Comparison of ENCODE assay signal across 19 mouse cellular contexts in genomic region chr16:22236814-22237213, GRCm38 (mm10). TPM values are rescaled to one million over a fixed set of nuclear protein-coding genes. Genes with fewer than 3 reads are reported as not detected.
DNase-seq lines count a peak whose midpoint lies in the region; ATAC-seq and TF ChIP-seq lines count a peak whose summit lies in the region.
"Had no signal": no experiment of that assay in that cellular context is flagged by ENCODE, and none has a peak within 500 bp of the region (broad histone marks: within the 10 kb centered on the region; RNA-seq: fewer than 3 reads in every experiment).

No protein-coding gene starts in this region.

- H3K9ac ChIP-seq in forebrain, postnatal 0 days, result no peak overlapping the region
- H3K9ac ChIP-seq in forebrain, embryonic 14.5 days (ENCODE audit: low read length), result no peak overlapping the region
- H3K9ac ChIP-seq in liver, adult 2 months (ENCODE audit: low read depth, low read length), result no peak overlapping the region
- no peak overlapping the region for H3K9ac ChIP-seq in liver, embryonic 11.5 days (ENCODE audit: low read depth, low read length)
- H3K9ac ChIP-seq: intestine, embryonic 15.5 days; neural tube, embryonic 13.5 days had no signal

- no peak overlapping the region for H3K27ac ChIP-seq in forebrain, postnatal 0 days (ENCODE audit: low read depth, low read length)
- H3K27ac ChIP-seq in forebrain, embryonic 14.5 days (ENCODE audit: low read depth, low read length), result no peak overlapping the region
- H3K27ac ChIP-seq in liver, adult 2 months (replicated peaks; ENCODE audit: insufficient read depth, low read depth, low read length), result no peak overlapping the region
- no peak overlapping the region for H3K27ac ChIP-seq in liver, embryonic 11.5 days (ENCODE audit: low read depth, low read length)
- no peak overlapping the region for H3K27ac ChIP-seq in cerebellum, adult 2 months (ENCODE audit: insufficient read depth, low read length)
- H3K27ac ChIP-seq: hindbrain, embryonic 10.5 days; intestine, embryonic 15.5 days; limb, embryonic 10.5 days; neural tube, embryonic 13.5 days had no signal

- no peaks in the 10 kb centered on the region for H3K9me3 ChIP-seq in forebrain, postnatal 0 days (ENCODE audit: low read length)
- no peaks in the 10 kb centered on the region for H3K9me3 ChIP-seq in forebrain, embryonic 14.5 days (replicated peaks; ENCODE audit: control insufficient read depth, low read length)
- H3K9me3 ChIP-seq in liver, embryonic 11.5 days (ENCODE audit: control insufficient read depth, low read length), result no peaks in the 10 kb centered on the region
- H3K9me3 ChIP-seq: hindbrain, embryonic 10.5 days; intestine, embryonic 15.5 days; limb, embryonic 10.5 days; neural tube, embryonic 13.5 days had no signal

- no peaks in the 10 kb centered on the region for H3K27me3 ChIP-seq in forebrain, postnatal 0 days (ENCODE audit: insufficient read depth, low read length)
- H3K27me3 ChIP-seq in forebrain, embryonic 14.5 days (replicated peaks; ENCODE audit: control insufficient read depth, insufficient read depth, low read length), result no peaks in the 10 kb centered on the region
- no peaks in the 10 kb centered on the region for H3K27me3 ChIP-seq in liver, adult 2 months (ENCODE audit: control insufficient read depth, insufficient read depth, low read length)
- no peaks in the 10 kb centered on the region for H3K27me3 ChIP-seq in liver, embryonic 11.5 days (replicated peaks; ENCODE audit: control insufficient read depth, insufficient read depth, low read length)
- no peaks in the 10 kb centered on the region for H3K27me3 ChIP-seq in cerebellum, adult 2 months (ENCODE audit: control insufficient read depth, insufficient read depth, low read length)
- H3K27me3 ChIP-seq: intestine, embryonic 15.5 days; neural tube, embryonic 13.5 days had no signal

- H3K4me1 ChIP-seq in forebrain, postnatal 0 days (ENCODE audit: insufficient read depth), result no peaks in the 10 kb centered on the region
- H3K4me1 ChIP-seq in forebrain, embryonic 14.5 days (ENCODE audit: control insufficient read depth, insufficient read depth, low read length), result no peaks in the 10 kb centered on the region
- no peaks in the 10 kb centered on the region for H3K4me1 ChIP-seq in liver, adult 2 months (ENCODE audit: control insufficient read depth, insufficient read depth, low read length)
- no peaks in the 10 kb centered on the region for H3K4me1 ChIP-seq in liver, embryonic 11.5 days (replicated peaks; ENCODE audit: control insufficient read depth, insufficient read depth, low read length)
- H3K4me1 ChIP-seq in cerebellum, adult 2 months (ENCODE audit: control insufficient read depth, insufficient read depth, low read length), result no peaks in the 10 kb centered on the region
- H3K4me1 ChIP-seq: intestine, embryonic 15.5 days; limb, embryonic 10.5 days had no signal

- H3K4me2 ChIP-seq in forebrain, postnatal 0 days (ENCODE audit: low read depth), result no peak overlapping the region
- H3K4me2 ChIP-seq in forebrain, embryonic 14.5 days (ENCODE audit: low read length), result no peak overlapping the region
- H3K4me2 ChIP-seq in liver, embryonic 11.5 days, result no peak overlapping the region
- H3K4me2 ChIP-seq: intestine, embryonic 15.5 days; neural tube, embryonic 13.5 days had no signal

- H3K4me3 ChIP-seq in forebrain, postnatal 0 days (ENCODE audit: low read depth, low read length), result no peak overlapping the region
- H3K4me3 ChIP-seq in forebrain, embryonic 14.5 days (ENCODE audit: low read depth, low read length), result no peak overlapping the region
- no peak overlapping the region for H3K4me3 ChIP-seq in liver, adult 2 months (ENCODE audit: insufficient read depth, low read depth, low read length)
- no peak overlapping the region for H3K4me3 ChIP-seq in liver, embryonic 11.5 days (ENCODE audit: low read depth, low read length)
- no peak overlapping the region for H3K4me3 ChIP-seq in cerebellum, adult 2 months (replicated peaks; ENCODE audit: insufficient read depth, low read depth, low read length)
- H3K4me3 ChIP-seq: hindbrain, embryonic 10.5 days; intestine, embryonic 15.5 days; limb, embryonic 10.5 days; neural tube, embryonic 13.5 days had no signal

- no peak for ATAC-seq in forebrain, postnatal 0 days
- ATAC-seq in forebrain, embryonic 14.5 days, result no peak
- no peak for ATAC-seq in liver, embryonic 11.5 days (replicated peaks; ENCODE audit: low FRiP score)
- no peak for ATAC-seq in megakaryocyte progenitor cell, adult 5-6 weeks (replicated peaks; ENCODE audit: poor library complexity)
- ATAC-seq: intestine, embryonic 15.5 days; midbrain, embryonic 16.5 days had no signal

- no peak for TF ChIP-seq POLR2A in liver, adult 2 months (IDR thresholded peaks at IDR 0.05; ENCODE audit: extremely low read depth, insufficient read depth, low read length)
- TF ChIP-seq POLR2A in cerebellum, adult 2 months (IDR thresholded peaks at IDR 0.05; ENCODE audit: borderline replicate concordance, insufficient read depth, low read length), result no peak

- DNase-seq in forebrain, postnatal 0 days, result no peak
- DNase-seq in forebrain, embryonic 14.5 days (ENCODE audit: low spot score), result no peak
- DNase-seq in liver, adult 2 months (ENCODE audit: extremely low read depth, low read depth, low spot score), result no peak
- no peak for DNase-seq in liver, embryonic 11.5 days (ENCODE audit: low spot score)
- DNase-seq in thymus, postnatal 4 days, result peak; percentile 26
- DNase-seq in thymus, postnatal 10 days (ENCODE audit: low spot score in 2 of 2), result no peak
- DNase-seq in cerebellum, adult 2 months, result no peak
- DNase-seq: adrenal gland, postnatal 25 days; cerebellum, postnatal 36 days; kidney, postnatal 36 days; lung, adult 18-20 months; right cerebral cortex, postnatal 25 days; thymus, postnatal 14 days had no signal

- 94% methylated on average over 16 of the region's 16 CpGs for WGBS in forebrain, postnatal 0 days
- 93% methylated on average over 16 of the region's 16 CpGs for WGBS in forebrain, embryonic 14.5 days
- 93% methylated on average over 16 of the region's 16 CpGs for WGBS in liver, adult 2 months
- WGBS in liver, embryonic 11.5 days, result 88% methylated on average over 16 of the region's 16 CpGs
- 92% methylated on average over 16 of the region's 16 CpGs for WGBS in cerebellum, adult 2 months

- no peaks in the 10 kb centered on the region for H3K79me2 ChIP-seq in liver, adult 2 months (ENCODE audit: control insufficient read depth, insufficient read depth, low read length)

- peaks cover 10% of the 10 kb centered on the region for H3K36me3 ChIP-seq in forebrain, postnatal 0 days (ENCODE audit: insufficient read depth)
- peaks cover 18% of the 10 kb centered on the region for H3K36me3 ChIP-seq in forebrain, embryonic 14.5 days (ENCODE audit: control insufficient read depth, insufficient read depth, low read length)
- no peaks in the 10 kb centered on the region for H3K36me3 ChIP-seq in liver, adult 2 months (ENCODE audit: control insufficient read depth, insufficient read depth, low read length)
- H3K36me3 ChIP-seq in liver, embryonic 11.5 days (ENCODE audit: control insufficient read depth, insufficient read depth, low read length), result peaks cover 9% of the 10 kb centered on the region

- TF ChIP-seq CTCF in forebrain, postnatal 0 days (IDR thresholded peaks at IDR 0.05; ENCODE audit: low read depth), result peak; percentile 22; the same call in 1 of the 2 replicates
- TF ChIP-seq CTCF in liver, adult 2 months (IDR thresholded peaks at IDR 0.05; ENCODE audit: low read depth, low read length), result peak; percentile 32; the same call in 1 of the 2 replicates
- no peak for TF ChIP-seq CTCF in cerebellum, adult 2 months (IDR thresholded peaks at IDR 0.05; ENCODE audit: borderline replicate concordance, insufficient read depth, low read depth, low read length)

RNA-seq across cellular contexts. Expression of gene Tra2b, which starts 29.0 kb away (rescaled TPM):
- total RNA-seq in forebrain, postnatal 0 days (2014; rRNA removed), result 185 and 216 TPM in 2 replicates
- polyA plus RNA-seq in forebrain, postnatal 0 days (2015; fragmentation: Nextera tagmentation; extraction: Ambion mirVana), result 248 and 267 TPM in 2 replicates
- 323 and 365 TPM in 2 replicates for polyA plus RNA-seq in forebrain, embryonic 14.5 days (2014; fragmentation: Nextera tagmentation; extraction: Ambion mirVana)
- total RNA-seq in liver, adult 2 months (2014; rRNA removed), result 49.4 and 53.4 TPM in 2 replicates
- 9.4 and 12.8 TPM in 2 replicates for polyA plus RNA-seq in liver, adult 2 months (2012; rRNA removed)
- polyA plus RNA-seq in liver, embryonic 11.5 days (2014; fragmentation: Nextera tagmentation; extraction: Ambion mirVana), result 331 and 367 TPM in 2 replicates
- 354 and 364 TPM in 2 replicates for total RNA-seq in megakaryocyte progenitor cell, adult 5-6 weeks (2015)
- 493 and 597 TPM in 2 replicates for total RNA-seq in megakaryocyte progenitor cell, adult 5-6 weeks (2017)
- polyA plus RNA-seq in cerebellum, adult 2 months (2012; rRNA removed), result 79.5 and 84.9 TPM in 2 replicates
